Mouse (Mus musculus): ENCODE measurements around the gene Taf1d. TPM values are rescaled to one million over a fixed set of nuclear protein-coding genes. Genes with fewer than 3 reads are reported as not detected.

Taf1d gene
- polyA plus RNA-seq, 1 experiment = 26.6 TPM

- no peak overlapping the region for H3ac ChIP-seq (ENCODE audit: control insufficient read depth, insufficient read length)
- no peak overlapping the region for H3K4me2 ChIP-seq (ENCODE audit: low read depth)
- peaks cover 35% of the 10 kb centered on the region for H3K36me3 ChIP-seq (ENCODE audit: control insufficient read depth, insufficient read depth)
- H3K4me3 ChIP-seq = no peak overlapping the region
- H3K79me2 ChIP-seq (ENCODE audit: control insufficient read depth, insufficient read depth) = peaks cover 16% of the 10 kb centered on the region
- TF ChIP-seq POLR2A (IDR thresholded peaks at IDR 0.05; ENCODE audit: insufficient read length, low read depth) (no peak), CEBPB (IDR thresholded peaks at IDR 0.05; ENCODE audit: insufficient read depth, poor library complexity, severe bottlenecking) (no peak), TCF12 (IDR thresholded peaks at IDR 0.05; ENCODE audit: insufficient read depth, poor library complexity, severe bottlenecking) (no peak), TCF3 (IDR thresholded peaks at IDR 0.05; ENCODE audit: insufficient read length, low read depth) (no peak), E2F4 (IDR thresholded peaks at IDR 0.05; ENCODE audit: insufficient read depth) (no peak), MYOD1 (IDR thresholded peaks at IDR 0.05; ENCODE audit: control insufficient read depth in 1 of 3, insufficient read length in 2 of 3, low read depth in 2 of 3) (no peak), REST (IDR thresholded peaks at IDR 0.05; ENCODE audit: insufficient read depth, insufficient read length) (no peak), MYOG (IDR thresholded peaks at IDR 0.05; ENCODE audit: control insufficient read depth in 1 of 3, insufficient read depth in 1 of 3, insufficient read length in 2 of 3, low read depth in 2 of 3) (no peak), MAX (IDR thresholded peaks at IDR 0.05; ENCODE audit: low read depth) (no peak), SRF (IDR thresholded peaks at IDR 0.05; ENCODE audit: control insufficient read depth, insufficient read length, low read depth) (no peak), POLR2AphosphoS2 (IDR thresholded peaks at IDR 0.05; ENCODE audit: insufficient read length, low read depth) (no peak)
- no peaks in the 10 kb centered on the region for H3K27me3 ChIP-seq (ENCODE audit: control insufficient read depth, insufficient read depth, insufficient read length)
Measured at GRCm38 (mm10) chr9:15273981-15274380, 32.0 kb upstream of the Taf1d start.

- TF ChIP-seq MYOG (IDR thresholded peaks at IDR 0.05; ENCODE audit: control insufficient read depth in 1 of 3, insufficient read depth in 1 of 3, insufficient read length in 2 of 3, low read depth in 2 of 3) (no peak), POLR2AphosphoS2 (IDR thresholded peaks at IDR 0.05; ENCODE audit: insufficient read length, low read depth) (no peak), TCF12 (IDR thresholded peaks at IDR 0.05; ENCODE audit: insufficient read depth, poor library complexity, severe bottlenecking) (no peak), POLR2A (IDR thresholded peaks at IDR 0.05; ENCODE audit: insufficient read length, low read depth) (no peak), USF1 (IDR thresholded peaks at IDR 0.05; ENCODE audit: low read depth) (no peak), TCF3 (IDR thresholded peaks at IDR 0.05; ENCODE audit: insufficient read length, low read depth) (no peak), E2F4 (IDR thresholded peaks at IDR 0.05; ENCODE audit: insufficient read depth) (no peak), CEBPB (IDR thresholded peaks at IDR 0.05; ENCODE audit: insufficient read depth, poor library complexity, severe bottlenecking) (no peak), SRF (IDR thresholded peaks at IDR 0.05; ENCODE audit: control insufficient read depth, insufficient read length, low read depth) (no peak), REST (IDR thresholded peaks at IDR 0.05; ENCODE audit: insufficient read depth, insufficient read length) (no peak), MYOD1 (IDR thresholded peaks at IDR 0.05; ENCODE audit: control insufficient read depth in 1 of 3, insufficient read length in 2 of 3, low read depth in 2 of 3) (no peak), MAX (IDR thresholded peaks at IDR 0.05; ENCODE audit: low read depth) (no peak)
- no peak overlapping the region for H3K4me3 ChIP-seq
- H3K27me3 ChIP-seq (ENCODE audit: control insufficient read depth, insufficient read depth, insufficient read length) = no peaks in the 10 kb centered on the region
- no peak overlapping the region for H3ac ChIP-seq (ENCODE audit: control insufficient read depth, insufficient read length)
- no peak overlapping the region for H3K4me2 ChIP-seq (ENCODE audit: low read depth)
- H3K79me2 ChIP-seq (ENCODE audit: control insufficient read depth, insufficient read depth) = peaks cover 19% of the 10 kb centered on the region
- peaks cover 27% of the 10 kb centered on the region for H3K36me3 ChIP-seq (ENCODE audit: control insufficient read depth, insufficient read depth)
Measured at GRCm38 (mm10) chr9:15276855-15277254, 29.2 kb upstream of the Taf1d start.

DNA sequence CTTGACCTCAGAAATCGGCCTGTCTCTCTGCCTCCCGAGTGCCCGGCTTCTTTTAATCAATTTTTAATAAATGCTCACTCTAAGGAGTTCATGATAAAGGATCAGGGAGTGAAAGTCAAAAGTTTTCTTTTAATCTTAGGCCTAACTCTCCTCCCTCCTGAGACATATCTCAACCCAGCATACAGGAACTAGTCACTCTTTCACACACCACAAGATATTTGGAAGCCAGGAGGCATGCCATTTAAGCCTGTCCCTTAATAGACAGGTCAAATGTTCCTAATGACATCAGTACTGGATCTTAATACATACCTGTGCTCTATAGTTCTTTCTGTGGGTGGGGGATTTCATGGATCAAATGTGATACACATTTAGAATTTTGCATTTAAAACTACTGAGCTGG, 27.7 kb upstream of the Taf1d start:
- Histone ChIP-seq H3K79me2 (ENCODE audit: control insufficient read depth, insufficient read depth) (peaks cover 19% of the 10 kb centered on the region), H3K4me2 (ENCODE audit: low read depth) (peak overlapping the region; percentile 63), H3K4me3 (peak overlapping the region; percentile 60), H3K27me3 (ENCODE audit: control insufficient read depth, insufficient read depth, insufficient read length) (no peaks in the 10 kb centered on the region), H3K36me3 (ENCODE audit: control insufficient read depth, insufficient read depth) (peaks cover 23% of the 10 kb centered on the region), H3ac (ENCODE audit: control insufficient read depth, insufficient read length) (no peak overlapping the region)
- TF ChIP-seq USF1 (IDR thresholded peaks at IDR 0.05; ENCODE audit: low read depth) = no peak

DNA sequence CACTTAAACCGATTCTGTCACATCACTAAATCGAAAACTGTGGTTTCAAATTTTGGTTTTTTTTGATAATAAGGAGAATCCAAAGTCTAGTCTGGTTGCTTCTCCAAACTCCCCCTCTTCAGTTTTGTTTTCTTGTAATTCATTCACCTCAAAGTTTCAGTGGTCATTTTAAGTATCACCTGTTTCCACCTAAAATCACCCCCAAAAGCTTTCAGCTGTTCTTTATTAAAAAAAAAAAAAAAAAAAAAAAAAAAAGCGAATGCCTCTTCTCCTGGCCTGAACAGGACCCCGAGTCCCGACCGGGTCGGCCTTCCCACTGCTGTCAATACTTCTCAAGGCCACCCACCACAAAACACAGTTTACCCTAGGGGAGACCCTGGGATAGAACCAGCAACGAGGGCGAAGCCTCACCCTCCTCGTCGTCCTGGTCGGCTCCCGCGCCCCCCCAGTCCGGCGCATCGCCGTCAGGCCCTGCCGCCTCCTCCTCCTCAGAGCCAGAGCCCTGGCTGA, 26.8 kb upstream of the Taf1d start:
- H3K79me2 ChIP-seq (ENCODE audit: control insufficient read depth, insufficient read depth) = peaks cover 19% of the 10 kb centered on the region
- peak overlapping the region; percentile 90 for H3ac ChIP-seq (ENCODE audit: control insufficient read depth, insufficient read length)
- TF ChIP-seq SRF (IDR thresholded peaks at IDR 0.05; ENCODE audit: control insufficient read depth, insufficient read length, low read depth) (no peak), POLR2A (IDR thresholded peaks at IDR 0.05; ENCODE audit: insufficient read length, low read depth) (no peak), MYOD1 (IDR thresholded peaks at IDR 0.05; ENCODE audit: control insufficient read depth in 1 of 3, insufficient read length in 2 of 3, low read depth in 2 of 3) (no peak), CEBPB (IDR thresholded peaks at IDR 0.05; ENCODE audit: insufficient read depth, poor library complexity, severe bottlenecking) (no peak), TCF3 (IDR thresholded peaks at IDR 0.05; ENCODE audit: insufficient read length, low read depth) (no peak), E2F4 (IDR thresholded peaks at IDR 0.05; ENCODE audit: insufficient read depth) (no peak), REST (IDR thresholded peaks at IDR 0.05; ENCODE audit: insufficient read depth, insufficient read length) (no peak), TCF12 (IDR thresholded peaks at IDR 0.05; ENCODE audit: insufficient read depth, poor library complexity, severe bottlenecking) (no peak)
- H3K27me3 ChIP-seq (ENCODE audit: control insufficient read depth, insufficient read depth, insufficient read length) = no peaks in the 10 kb centered on the region
- H3K36me3 ChIP-seq (ENCODE audit: control insufficient read depth, insufficient read depth) = peaks cover 14% of the 10 kb centered on the region
- peak overlapping the region; percentile 60 for H3K4me3 ChIP-seq
- peak overlapping the region; percentile 63 for H3K4me2 ChIP-seq (ENCODE audit: low read depth)

DNA sequence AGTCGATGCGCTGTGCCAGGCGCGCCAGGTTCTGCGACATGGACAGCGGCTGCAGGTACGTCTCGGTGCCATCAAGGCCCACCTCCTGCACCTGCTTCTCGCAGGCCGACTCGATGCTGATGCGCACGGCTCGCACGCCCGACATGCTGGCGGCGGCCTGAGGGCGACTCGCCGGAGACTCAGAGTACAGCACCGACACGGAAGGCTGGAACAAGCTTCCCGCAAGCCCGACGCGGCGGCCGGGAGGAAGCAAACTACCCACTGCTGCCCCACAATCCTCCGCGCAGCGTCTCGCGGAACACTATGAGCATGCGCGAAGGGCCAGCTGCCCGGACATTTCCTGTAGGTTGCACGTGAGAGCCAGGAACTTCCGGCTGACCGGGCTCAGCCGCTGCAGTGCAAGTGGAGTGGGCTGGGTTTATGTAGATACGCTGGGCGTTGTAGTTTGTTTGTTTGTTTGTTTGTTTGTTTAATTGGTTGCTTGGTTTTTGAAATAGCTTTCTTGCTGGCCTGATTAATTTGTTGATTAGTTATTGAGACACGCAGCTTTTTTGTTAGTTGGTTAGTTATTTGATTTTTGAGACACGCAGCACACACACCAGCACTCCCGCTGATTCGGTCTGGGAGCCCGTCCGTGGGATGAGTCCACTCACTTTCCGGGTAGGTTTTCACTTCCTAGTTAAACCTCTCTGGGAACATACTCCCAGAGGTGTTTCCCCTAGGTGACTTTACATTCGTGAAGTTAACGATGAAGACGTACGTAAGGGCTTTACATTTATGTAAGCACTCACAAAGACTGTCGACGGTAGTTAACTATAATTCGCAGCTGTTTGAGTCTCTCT, 26.1 kb upstream of the Taf1d start, which contains the start of gene Med17:
Med17 (minus strand) TSS at position 283 of the 842 bp plus-strand sequence.
- Histone ChIP-seq H3K36me3 (ENCODE audit: control insufficient read depth, insufficient read depth) (peaks cover 8% of the 10 kb centered on the region), H3K4me3 (peak within 1 kb of the TSS; percentile 60), H3K27me3 (ENCODE audit: control insufficient read depth, insufficient read depth, insufficient read length) (no peaks in the 10 kb centered on the region), H3ac (ENCODE audit: control insufficient read depth, insufficient read length) (peak within 1 kb of the TSS; percentile 90), H3K79me2 (ENCODE audit: control insufficient read depth, insufficient read depth) (peaks cover 19% of the 10 kb centered on the region), H3K4me2 (ENCODE audit: low read depth) (peak within 1 kb of the TSS; percentile 95)
- TF ChIP-seq MYOG (IDR thresholded peaks at IDR 0.05; ENCODE audit: control insufficient read depth in 1 of 3, insufficient read depth in 1 of 3, insufficient read length in 2 of 3, low read depth in 2 of 3) (peak in 1 of 3 experiments; percentile 64), CEBPB (IDR thresholded peaks at IDR 0.05; ENCODE audit: insufficient read depth, poor library complexity, severe bottlenecking) (no peak), POLR2AphosphoS2 (IDR thresholded peaks at IDR 0.05; ENCODE audit: insufficient read length, low read depth) (peak; percentile 97), USF1 (IDR thresholded peaks at IDR 0.05; ENCODE audit: low read depth) (peak; percentile 67), REST (IDR thresholded peaks at IDR 0.05; ENCODE audit: insufficient read depth, insufficient read length) (no peak), TCF3 (IDR thresholded peaks at IDR 0.05; ENCODE audit: insufficient read length, low read depth) (no peak), E2F4 (IDR thresholded peaks at IDR 0.05; ENCODE audit: insufficient read depth) (no peak), TCF12 (IDR thresholded peaks at IDR 0.05; ENCODE audit: insufficient read depth, poor library complexity, severe bottlenecking) (no peak), SRF (IDR thresholded peaks at IDR 0.05; ENCODE audit: control insufficient read depth, insufficient read length, low read depth) (no peak), MYOD1 (IDR thresholded peaks at IDR 0.05; ENCODE audit: control insufficient read depth in 1 of 3, insufficient read length in 2 of 3, low read depth in 2 of 3) (peak in 2 of 3 experiments; percentile 18 to 64), POLR2A (IDR thresholded peaks at IDR 0.05; ENCODE audit: insufficient read length, low read depth) (peak; percentile 97), MAX (IDR thresholded peaks at IDR 0.05; ENCODE audit: low read depth) (no peak)

All from myocyte (in vitro differentiated cells).